Mouse (Mus musculus) neural tube, embryonic 14.5 days (tissue): ENCODE data around the gene Efcc1. TPM values are rescaled to one million over a fixed set of nuclear protein-coding genes. Genes with fewer than 3 reads are reported as not detected.

Source experiments
- ATAC-seq: fragments of 200-750 bp; cut with Nextera tagmentation; 2 replicates; pipeline ENCODE4 v1.8.0; 2017; ENCODE audit warnings: low read depth, mild to moderate bottlenecking, moderate TSS enrichment, moderate library complexity
- H3K27ac ChIP-seq: fragments of 300-500 bp; sonication (generic); 2 replicates; pipeline ENCODE4 v1.5.1; 2014; ENCODE audit warnings: low read depth, mild to moderate bottlenecking, control low read depth, low read length, moderate library complexity, mixed read lengths
- H3K27me3 ChIP-seq: fragments of 300-500 bp; sonication (generic); 2 replicates; pipeline ENCODE4 v1.6.1; 2014; ENCODE audit warnings: low read length; ENCODE audit not compliant: control insufficient read depth, insufficient read depth
- H3K36me3 ChIP-seq: fragments of 300-500 bp; sonication (generic); 2 replicates; pipeline ENCODE4 v1.6.1; 2014; ENCODE audit warnings: low read length, mixed read lengths; ENCODE audit not compliant: control insufficient read depth, insufficient read depth
- H3K4me1 ChIP-seq: fragments of 300-500 bp; sonication (generic); 2 replicates; pipeline ENCODE4 v1.6.1; 2014; ENCODE audit warnings: low read length; ENCODE audit not compliant: control insufficient read depth, insufficient read depth
- H3K4me2 ChIP-seq: fragments of 300-500 bp; sonication (generic); 2 replicates; pipeline ENCODE4 v1.6.1; 2014; ENCODE audit warnings: mild to moderate bottlenecking, low read depth, low read length, control low read depth
- H3K4me3 ChIP-seq: fragments of 300-500 bp; sonication (generic); 2 replicates; pipeline ENCODE4 v1.5.1; 2014; ENCODE audit warnings: low read depth, low read length, control low read depth, mixed read lengths
- H3K9ac ChIP-seq: fragments of 300-500 bp; sonication (generic); replicated peaks from 2 replicates; pipeline ENCODE4 v1.6.1; 2014; ENCODE audit warnings: low read depth, mild to moderate bottlenecking, control low read depth, low read length, mixed read lengths
- H3K9me3 ChIP-seq: fragments of 300-500 bp; sonication (generic); 2 replicates; pipeline ENCODE4 v1.6.1; 2016; ENCODE audit warnings: low read length; ENCODE audit not compliant: control insufficient read depth
- WGBS: fragments of 180-500 bp; shearing (Covaris S2); extraction: QIAGEN DNeasy Blood & Tissue Kit; methylation state at CpG from one replicate; pipeline ENCODE4 v1.1.7; 2014; 5-methylcytosine and 5-hydroxymethylcytosine counted together
- polyA plus RNA-seq: library from polyadenylated mRNA; unstranded; fragments of >200 nt; fragmentation: Nextera tagmentation; extraction: Ambion mirVana; gene quantifications from 2 replicates; pipeline ENCODE4 v1.2.1, GENCODE M21; 2014

Efcc1 gene
- polyA plus RNA-seq, 1 experiment from 2014 or later: 4.6 TPM

- H3K4me1 ChIP-seq: no peaks in the 10 kb centered on the region
- no peak overlapping the region for H3K9ac ChIP-seq
- no peaks in the 10 kb centered on the region for H3K36me3 ChIP-seq
- H3K9me3 ChIP-seq: no peaks in the 10 kb centered on the region
- no peak for ATAC-seq
- WGBS: 83% methylated on average over 10 of the region's 10 CpGs
- H3K27ac ChIP-seq: no peak overlapping the region
- H3K4me2 ChIP-seq: no peak overlapping the region
- H3K4me3 ChIP-seq: no peak overlapping the region
- H3K27me3 ChIP-seq: no peaks in the 10 kb centered on the region
Observed at GRCm38 (mm10) chr6:87780546-87781301, 50.1 kb downstream of the Efcc1 start.

DNA sequence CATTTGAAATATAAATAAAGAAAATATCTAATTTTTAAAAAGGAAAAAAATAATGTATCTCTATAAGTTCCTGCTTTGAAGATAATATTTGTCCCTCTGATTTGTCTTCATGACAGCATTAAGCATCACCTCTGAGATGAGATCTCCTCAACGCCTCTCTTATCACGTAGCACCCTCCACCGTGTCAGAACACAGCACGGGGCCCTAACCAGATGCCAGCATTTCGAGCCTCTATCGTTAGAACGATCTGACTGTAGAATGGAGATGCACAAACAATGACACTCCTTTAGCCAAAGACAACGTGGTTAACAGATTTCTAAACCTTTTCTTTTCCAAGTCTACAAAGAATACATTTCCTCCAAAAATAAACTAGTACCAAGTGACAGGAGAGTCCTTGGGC is 53.4 kb downstream of the Efcc1 start:
- no peak overlapping the region for H3K27ac ChIP-seq
- ATAC-seq: no peak
- H3K4me1 ChIP-seq: no peaks in the 10 kb centered on the region
- WGBS: 79% methylated on average over 8 of the region's 8 CpGs
- H3K36me3 ChIP-seq: no peaks in the 10 kb centered on the region
- H3K9ac ChIP-seq: no peak overlapping the region
- H3K27me3 ChIP-seq: no peaks in the 10 kb centered on the region
- H3K9me3 ChIP-seq: no peaks in the 10 kb centered on the region
- no peak overlapping the region for H3K4me3 ChIP-seq
- H3K4me2 ChIP-seq: no peak overlapping the region

DNA sequence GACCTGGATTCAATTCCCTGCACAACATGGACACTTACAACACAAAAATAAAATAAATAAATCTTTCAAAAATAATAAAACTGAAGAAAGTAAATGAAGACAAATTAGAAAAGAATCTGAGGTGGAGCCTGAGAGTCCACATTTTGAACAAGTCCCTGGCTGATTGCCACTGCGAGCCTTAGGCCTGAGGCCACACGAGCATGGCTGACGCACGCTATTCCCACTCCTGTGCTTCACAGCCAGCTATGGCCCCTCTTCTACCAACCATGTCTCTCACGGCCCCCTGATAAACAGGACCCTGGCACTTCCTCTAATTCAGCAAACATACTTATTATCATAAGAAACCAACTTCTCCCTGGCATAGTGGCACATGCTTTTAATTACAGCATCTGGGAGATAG is 56.0 kb downstream of the Efcc1 start:
- Histone ChIP-seq H3K4me2 (no peak overlapping the region), H3K4me1 (peaks cover 3% of the 10 kb centered on the region; the same call in 1 of the 2 replicates), H3K9ac (no peak overlapping the region), H3K9me3 (no peaks in the 10 kb centered on the region), H3K27ac (no peak overlapping the region), H3K4me3 (no peak overlapping the region), H3K27me3 (no peaks in the 10 kb centered on the region), H3K36me3 (0 out of 2 replicates have a peak, but pooled peaks cover 3% of the 10 kb centered on the region)
- WGBS: 82% methylated on average over 5 of the region's 5 CpGs
- ATAC-seq: no peak

GRCm38 (mm10) chr6:87787108-87787890 is 56.6 kb downstream of the Efcc1 start:
- H3K4me2 ChIP-seq: no peak overlapping the region
- H3K36me3 ChIP-seq: peaks cover 9% of the 10 kb centered on the region; the same call in 1 of the 2 replicates
- no peak overlapping the region for H3K9ac ChIP-seq
- peaks cover 3% of the 10 kb centered on the region; the same call in 1 of the 2 replicates for H3K4me1 ChIP-seq
- no peak overlapping the region for H3K4me3 ChIP-seq
- H3K9me3 ChIP-seq: no peaks in the 10 kb centered on the region
- WGBS: 86% methylated on average over 6 of the region's 6 CpGs
- no peak overlapping the region for H3K27ac ChIP-seq
- no peaks in the 10 kb centered on the region for H3K27me3 ChIP-seq
- no peak for ATAC-seq

GRCm38 (mm10) chr6:87788266-87788895 is 57.7 kb downstream of the Efcc1 start:
- no peak overlapping the region for H3K4me2 ChIP-seq
- no peak overlapping the region for H3K4me3 ChIP-seq
- H3K36me3 ChIP-seq: peaks cover 9% of the 10 kb centered on the region; the same call in 1 of the 2 replicates
- ATAC-seq: no peak
- H3K27ac ChIP-seq: no peak overlapping the region
- WGBS: 94% methylated on average over 9 of the region's 9 CpGs
- H3K9me3 ChIP-seq: no peaks in the 10 kb centered on the region
- H3K9ac ChIP-seq: no peak overlapping the region
- H3K27me3 ChIP-seq: no peaks in the 10 kb centered on the region
- H3K4me1 ChIP-seq: peaks cover 3% of the 10 kb centered on the region; the same call in 1 of the 2 replicates

DNA sequence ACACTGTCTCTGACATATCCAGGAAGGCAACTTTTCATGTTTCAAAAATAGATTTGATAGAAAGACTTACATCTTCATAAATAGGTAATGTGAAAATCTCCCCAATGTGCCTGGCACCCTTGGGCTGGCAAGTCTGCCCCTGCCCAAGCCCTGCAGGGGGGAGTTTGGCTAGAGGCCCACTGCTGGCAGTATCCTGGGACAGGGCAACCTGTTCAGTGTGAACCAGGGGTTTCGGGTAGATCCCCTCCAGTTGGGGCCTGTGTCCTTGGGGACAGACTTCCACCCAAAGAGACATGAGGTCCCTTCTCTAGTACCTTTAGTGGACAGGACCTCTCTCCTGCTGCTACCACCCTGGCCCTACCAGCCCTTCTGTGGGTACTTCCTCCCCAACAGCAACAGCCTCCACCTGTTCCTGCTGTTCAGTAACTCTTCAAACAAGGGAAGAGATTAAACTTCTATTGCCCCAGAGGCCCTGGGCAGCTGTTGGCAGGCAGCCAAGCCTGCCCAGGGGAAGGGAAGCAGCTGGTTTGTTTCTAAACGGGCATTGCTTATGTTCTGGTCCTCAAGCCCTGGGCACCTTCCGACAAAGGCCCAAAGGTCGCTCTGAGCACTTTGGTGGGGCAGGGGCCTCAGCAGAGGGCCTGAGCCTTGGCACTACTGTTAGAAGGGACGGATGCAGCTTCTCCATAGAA is 58.4 kb downstream of the Efcc1 start:
- Histone ChIP-seq H3K9me3 (no peaks in the 10 kb centered on the region), H3K27me3 (no peaks in the 10 kb centered on the region), H3K4me2 (no peak overlapping the region), H3K4me3 (no peak overlapping the region), H3K27ac (no peak overlapping the region), H3K4me1 (peaks cover 3% of the 10 kb centered on the region; the same call in 1 of the 2 replicates), H3K9ac (no peak overlapping the region), H3K36me3 (peaks cover 9% of the 10 kb centered on the region; the same call in 1 of the 2 replicates)
- WGBS: 30% methylated on average over 5 of the region's 5 CpGs
- ATAC-seq: peak; percentile 24; the same call in 1 of the 2 replicates

DNA sequence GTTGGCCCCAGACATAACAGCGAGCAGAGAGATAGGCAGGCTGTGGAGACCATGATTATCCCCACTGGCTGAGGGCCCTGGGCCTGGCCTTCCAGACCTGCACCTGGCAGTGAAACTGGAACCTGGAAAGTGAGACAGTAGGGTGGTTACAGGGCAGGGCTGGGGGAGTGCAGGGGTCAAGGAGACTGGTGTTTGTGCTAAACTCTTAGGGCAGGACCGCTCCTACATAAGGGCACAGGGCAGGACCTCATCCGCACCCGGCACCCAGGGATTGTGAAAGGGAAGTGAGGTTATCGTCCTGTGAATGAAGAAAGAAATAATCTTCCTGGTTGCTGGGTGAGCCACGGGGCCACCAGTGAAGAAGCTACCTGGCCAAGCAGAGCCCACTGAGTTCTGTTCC is 59.1 kb downstream of the Efcc1 start:
- no peak overlapping the region for H3K4me2 ChIP-seq
- no peak overlapping the region for H3K4me3 ChIP-seq
- no peak overlapping the region for H3K27ac ChIP-seq
- no peaks in the 10 kb centered on the region for H3K9me3 ChIP-seq
- H3K4me1 ChIP-seq: peaks cover 3% of the 10 kb centered on the region; the same call in 1 of the 2 replicates
- H3K27me3 ChIP-seq: no peaks in the 10 kb centered on the region
- no peak overlapping the region for H3K9ac ChIP-seq
- no peak for ATAC-seq
- H3K36me3 ChIP-seq: peaks cover 9% of the 10 kb centered on the region; the same call in 1 of the 2 replicates
- WGBS: 95% methylated on average over 6 of the region's 6 CpGs

- H3K36me3 ChIP-seq: peaks cover 9% of the 10 kb centered on the region; the same call in 1 of the 2 replicates
Observed at GRCm38 (mm10) chr6:87790779-87791480, 60.3 kb downstream of the Efcc1 start.

More at GRCm38 (mm10) chr6:87790779-87791480, 60.3 kb downstream of the Efcc1 start:
- Histone ChIP-seq H3K4me1 (peaks cover 3% of the 10 kb centered on the region; the same call in 1 of the 2 replicates), H3K27me3 (no peaks in the 10 kb centered on the region), H3K4me2 (no peak overlapping the region), H3K4me3 (no peak overlapping the region), H3K9ac (no peak overlapping the region), H3K9me3 (no peaks in the 10 kb centered on the region), H3K27ac (no peak overlapping the region)
- 74% methylated on average over 7 of the region's 7 CpGs for WGBS
- ATAC-seq: no peak
